Mouse (Mus musculus) hindbrain, embryonic 13.5 days (tissue): Measurements from ENCODE around the gene Smad5. TPM values are rescaled to one million over a fixed set of nuclear protein-coding genes. Genes with fewer than 3 reads are reported as not detected.

Source experiments
- ATAC-seq: fragments of 200-750 bp; cut with Nextera tagmentation; 2 replicates; pipeline ENCODE4 v1.8.0; 2017; ENCODE audit warnings: moderate TSS enrichment; ENCODE audit not compliant: low FRiP score
- H3K27ac ChIP-seq: fragments of 300-500 bp; sonication (generic); 2 replicates; pipeline ENCODE4 v1.5.1; 2015; ENCODE audit warnings: inconsistent platforms, mild to moderate bottlenecking, moderate library complexity
- H3K27me3 ChIP-seq: fragments of 300-500 bp; sonication (generic); 2 replicates; pipeline ENCODE4 v1.6.1; 2015; ENCODE audit warnings: mild to moderate bottlenecking, inconsistent platforms
- H3K36me3 ChIP-seq: fragments of 300-500 bp; sonication (generic); 2 replicates; pipeline ENCODE4 v1.6.1; 2015; ENCODE audit warnings: mild to moderate bottlenecking, inconsistent platforms
- H3K4me1 ChIP-seq: fragments of 300-500 bp; sonication (generic); replicated peaks from 2 replicates; pipeline ENCODE4 v1.6.1; 2015; ENCODE audit warnings: inconsistent platforms
- H3K4me2 ChIP-seq: fragments of 300-500 bp; sonication (generic); 2 replicates; pipeline ENCODE4 v1.6.1; 2015; ENCODE audit warnings: inconsistent platforms, mild to moderate bottlenecking, moderate library complexity
- H3K4me3 ChIP-seq: fragments of 300-500 bp; sonication (generic); 2 replicates; pipeline ENCODE4 v1.5.1; 2015; ENCODE audit warnings: mild to moderate bottlenecking, inconsistent platforms
- H3K9ac ChIP-seq: fragments of 300-500 bp; sonication (generic); 2 replicates; pipeline ENCODE4 v1.6.1; 2015; ENCODE audit warnings: mild to moderate bottlenecking, inconsistent platforms
- H3K9me3 ChIP-seq: fragments of 300-500 bp; sonication (generic); 2 replicates; pipeline ENCODE4 v1.6.1; 2016; ENCODE audit warnings: inconsistent platforms
- WGBS: fragments of 180-500 bp; shearing (Covaris S2); methylation state at CpG from one replicate; pipeline ENCODE4 v1.1.7; 2015; 5-methylcytosine and 5-hydroxymethylcytosine counted together
- polyA plus RNA-seq: library from polyadenylated mRNA; unstranded; fragments of >200 nt; fragmentation: Nextera tagmentation; extraction: Ambion mirVana; gene quantifications from 2 replicates; pipeline ENCODE4 v1.2.1, GENCODE M21; 2015

Gene Smad5
- polyA plus RNA-seq, 1 experiment from 2014 or later = 24.1 TPM

GRCm38 (mm10) chr13:56766211-56766610 is 63.4 kb downstream of the Smad5 start:
- Histone ChIP-seq H3K27me3 (0 out of 2 replicates have a peak, but pooled peaks cover 7% of the 10 kb centered on the region), H3K9me3 (no peaks in the 10 kb centered on the region), H3K4me1 (peaks cover 64% of the 10 kb centered on the region), H3K9ac (no peak overlapping the region), H3K4me3 (no peak overlapping the region), H3K27ac (peak overlapping the region; percentile 44; the same call in 1 of the 2 replicates), H3K36me3 (no peaks in the 10 kb centered on the region), H3K4me2 (no peak overlapping the region)
- no peak for ATAC-seq
- 32% methylated on average over 5 of the region's 5 CpGs for WGBS

GRCm38 (mm10) chr13:56769431-56769830 is 66.6 kb downstream of the Smad5 start:
- whole genome bisulfite sequencing = 29% methylated on average over 4 of the region's 4 CpGs
- Histone ChIP-seq H3K9me3 (no peaks in the 10 kb centered on the region), H3K4me2 (no peak overlapping the region), H3K27ac (peak overlapping the region; percentile 52; the same call in 1 of the 2 replicates), H3K4me3 (no peak overlapping the region), H3K9ac (no peak overlapping the region), H3K4me1 (peaks cover 57% of the 10 kb centered on the region), H3K36me3 (no peaks in the 10 kb centered on the region), H3K27me3 (0 out of 2 replicates have a peak, but pooled peaks cover 7% of the 10 kb centered on the region)
- ATAC-seq = no peak

- no peak overlapping the region for H3K4me2 ChIP-seq
- H3K9ac ChIP-seq = no peak overlapping the region
- 0 out of 2 replicates have a peak, but pooled peaks cover 7% of the 10 kb centered on the region for H3K27me3 ChIP-seq
- peak overlapping the region; percentile 68 for H3K27ac ChIP-seq
- no peak overlapping the region for H3K4me3 ChIP-seq
- no peak for ATAC-seq
- WGBS = 59% methylated on average over 1 of the region's 1 CpGs
- peaks cover 62% of the 10 kb centered on the region for H3K4me1 ChIP-seq
- H3K9me3 ChIP-seq = no peaks in the 10 kb centered on the region
- H3K36me3 ChIP-seq = no peaks in the 10 kb centered on the region
Measured at GRCm38 (mm10) chr13:56770136-56770578, 67.3 kb downstream of the Smad5 start.

DNA sequence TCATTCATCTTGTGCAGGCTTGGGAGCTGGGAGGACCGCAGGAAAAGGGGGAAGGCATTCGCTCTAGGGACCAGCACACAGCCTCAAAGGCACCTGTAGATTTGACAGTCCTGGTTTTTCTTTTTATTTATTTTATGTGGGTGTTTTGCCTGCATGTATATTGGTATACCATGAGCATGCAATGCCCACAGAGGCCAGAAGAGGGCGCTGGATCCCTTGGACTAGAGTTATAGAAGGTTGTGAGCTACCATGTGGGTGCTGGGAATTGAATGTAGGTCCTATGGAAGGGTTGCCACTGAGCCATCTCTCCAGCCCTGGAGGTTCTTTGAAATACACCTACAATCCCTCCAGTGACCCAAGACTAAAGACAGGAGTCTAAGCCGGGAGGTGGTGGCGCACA is 68.0 kb downstream of the Smad5 start:
- H3K9ac ChIP-seq = no peak overlapping the region
- H3K36me3 ChIP-seq = no peaks in the 10 kb centered on the region
- no peak for ATAC-seq
- H3K4me2 ChIP-seq = no peak overlapping the region
- peak overlapping the region; percentile 68 for H3K27ac ChIP-seq
- WGBS = 74% methylated on average over 5 of the region's 5 CpGs
- H3K4me3 ChIP-seq = no peak overlapping the region
- H3K4me1 ChIP-seq = peaks cover 62% of the 10 kb centered on the region
- no peaks in the 10 kb centered on the region for H3K9me3 ChIP-seq
- 0 out of 2 replicates have a peak, but pooled peaks cover 7% of the 10 kb centered on the region for H3K27me3 ChIP-seq

GRCm38 (mm10) chr13:56772592-56772991 is 69.8 kb downstream of the Smad5 start:
- Histone ChIP-seq H3K9ac (no peak overlapping the region), H3K36me3 (no peaks in the 10 kb centered on the region), H3K4me2 (no peak overlapping the region), H3K27me3 (0 out of 2 replicates have a peak, but pooled peaks cover 6% of the 10 kb centered on the region), H3K4me3 (no peak overlapping the region), H3K27ac (no peak overlapping the region), H3K9me3 (no peaks in the 10 kb centered on the region), H3K4me1 (peaks cover 51% of the 10 kb centered on the region)
- 62% methylated on average over 3 of the region's 3 CpGs for WGBS
- ATAC-seq = no peak

GRCm38 (mm10) chr13:56773262-56773870 is 70.6 kb downstream of the Smad5 start:
- Histone ChIP-seq H3K27ac (peak overlapping the region; percentile 85; the same call in 1 of the 2 replicates), H3K4me3 (no peak overlapping the region)

GRCm38 (mm10) chr13:56774304-56774703 is 71.5 kb downstream of the Smad5 start:
- H3K27ac ChIP-seq = peak overlapping the region; percentile 85
- 0 out of 2 replicates have a peak overlapping the region, but pooled peaks have one; percentile 16 for H3K4me2 ChIP-seq
- H3K4me1 ChIP-seq = peaks cover 42% of the 10 kb centered on the region
- ATAC-seq = peak; percentile 49
- H3K36me3 ChIP-seq = no peaks in the 10 kb centered on the region
- no peak overlapping the region for H3K4me3 ChIP-seq
- WGBS = 23% methylated on average over 5 of the region's 5 CpGs
- H3K9ac ChIP-seq = peak overlapping the region; percentile 46; the same call in 1 of the 2 replicates
- 0 out of 2 replicates have a peak, but pooled peaks cover 6% of the 10 kb centered on the region for H3K27me3 ChIP-seq
- H3K9me3 ChIP-seq = no peaks in the 10 kb centered on the region

More at GRCm38 (mm10) chr13:56773262-56773870, 70.6 kb downstream of the Smad5 start:
- H3K9me3 ChIP-seq = no peaks in the 10 kb centered on the region
- no peaks in the 10 kb centered on the region for H3K36me3 ChIP-seq
- H3K4me1 ChIP-seq = peaks cover 51% of the 10 kb centered on the region
- H3K27me3 ChIP-seq = 0 out of 2 replicates have a peak, but pooled peaks cover 6% of the 10 kb centered on the region
- no peak overlapping the region for H3K9ac ChIP-seq
- H3K4me2 ChIP-seq = no peak overlapping the region
- 56% methylated on average over 14 of the region's 14 CpGs for WGBS
- ATAC-seq = no peak

- Histone ChIP-seq H3K4me1 (peaks cover 34% of the 10 kb centered on the region), H3K4me3 (no peak overlapping the region), H3K27ac (peak overlapping the region; percentile 76), H3K9me3 (peaks cover 8% of the 10 kb centered on the region), H3K27me3 (0 out of 2 replicates have a peak, but pooled peaks cover 6% of the 10 kb centered on the region), H3K9ac (peak overlapping the region; percentile 39; the same call in 1 of the 2 replicates), H3K36me3 (0 out of 2 replicates have a peak, but pooled peaks cover 5% of the 10 kb centered on the region), H3K4me2 (no peak overlapping the region)
- ATAC-seq = peak; percentile 19; the same call in 1 of the 2 replicates
- WGBS = 55% methylated on average over 13 of the region's 13 CpGs
Measured at GRCm38 (mm10) chr13:56780746-56781469, 78.1 kb downstream of the Smad5 start.

- H3K4me2 ChIP-seq = no peak overlapping the region
- H3K4me3 ChIP-seq = no peak overlapping the region
- no peak overlapping the region for H3K9ac ChIP-seq
- peaks cover 8% of the 10 kb centered on the region for H3K9me3 ChIP-seq
- peak overlapping the region; percentile 76 for H3K27ac ChIP-seq
- 0 out of 2 replicates have a peak, but pooled peaks cover 3% of the 10 kb centered on the region for H3K27me3 ChIP-seq
- ATAC-seq = no peak
- peaks cover 35% of the 10 kb centered on the region for H3K4me1 ChIP-seq
- 96% methylated on average over 3 of the region's 3 CpGs for WGBS
- H3K36me3 ChIP-seq = 0 out of 2 replicates have a peak, but pooled peaks cover 5% of the 10 kb centered on the region
Measured at GRCm38 (mm10) chr13:56781697-56782096, 78.9 kb downstream of the Smad5 start.

GRCm38 (mm10) chr13:56782621-56783020 is 79.8 kb downstream of the Smad5 start:
- Histone ChIP-seq H3K36me3 (0 out of 2 replicates have a peak, but pooled peaks cover 5% of the 10 kb centered on the region), H3K9ac (no peak overlapping the region), H3K9me3 (peaks cover 8% of the 10 kb centered on the region), H3K4me3 (no peak overlapping the region), H3K27ac (no peak overlapping the region), H3K4me1 (peaks cover 36% of the 10 kb centered on the region), H3K4me2 (no peak overlapping the region), H3K27me3 (no peaks in the 10 kb centered on the region)
- no peak for ATAC-seq
- WGBS = 89% methylated on average over 1 of the region's 1 CpGs

GRCm38 (mm10) chr13:56790683-56791082 is 87.9 kb downstream of the Smad5 start:
- H3K27ac ChIP-seq = no peak overlapping the region
- H3K4me3 ChIP-seq = no peak overlapping the region
- H3K9ac ChIP-seq = no peak overlapping the region
- no peaks in the 10 kb centered on the region for H3K36me3 ChIP-seq
- no peak overlapping the region for H3K4me2 ChIP-seq
- H3K4me1 ChIP-seq = peaks cover 22% of the 10 kb centered on the region
- no peaks in the 10 kb centered on the region for H3K9me3 ChIP-seq
- ATAC-seq = no peak
- H3K27me3 ChIP-seq = peaks cover 5% of the 10 kb centered on the region; the same call in 1 of the 2 replicates
- 95% methylated on average over 3 of the region's 3 CpGs for WGBS
